Mouse (Mus musculus) thymus, adult 2 months (tissue): ENCODE data around the gene Akap13. TPM values are rescaled to one million over a fixed set of nuclear protein-coding genes. Genes with fewer than 3 reads are reported as not detected.

Source experiments
- DNase-seq: peaks from one replicate; pipeline ENCODE4 v3.0.0; 2021
- H3K27ac ChIP-seq: fragments of 200-500 bp; 2 replicates; pipeline ENCODE4 v1.5.1; 2012; ENCODE audit warnings: low read length, control low read depth; ENCODE audit not compliant: control insufficient read depth, insufficient read depth
- H3K27me3 ChIP-seq: fragments of 200-500 bp; 2 replicates; pipeline ENCODE4 v1.6.1; 2012; ENCODE audit warnings: mild to moderate bottlenecking, low read length, moderate library complexity, mixed read lengths; ENCODE audit not compliant: control insufficient read depth, insufficient read depth
- H3K36me3 ChIP-seq: fragments of 200-500 bp; 2 replicates; pipeline ENCODE4 v1.6.1; 2012; ENCODE audit warnings: mild to moderate bottlenecking, low read length, moderate library complexity; ENCODE audit not compliant: control insufficient read depth, insufficient read depth
- H3K4me1 ChIP-seq: fragments of 200-500 bp; replicated peaks from 2 replicates; pipeline ENCODE4 v1.6.1; 2012; ENCODE audit warnings: low read length; ENCODE audit not compliant: control insufficient read depth, insufficient read depth
- H3K4me3 ChIP-seq: fragments of 200-500 bp; 2 replicates; pipeline ENCODE4 v1.5.1; 2012; ENCODE audit warnings: mild to moderate bottlenecking, low read length, control low read depth, moderate library complexity; ENCODE audit not compliant: control insufficient read depth, insufficient read depth
- CTCF ChIP-seq: fragments of 200-500 bp; IDR thresholded peaks from 2 replicates; pipeline ENCODE4 v1.5.1; 2012; ENCODE audit warnings: mild to moderate bottlenecking, control low read depth, low read length, moderate library complexity, borderline replicate concordance; ENCODE audit not compliant: control insufficient read depth, poor library complexity, insufficient read depth; ENCODE audit errors: extremely low read depth
- POLR2A ChIP-seq: fragments of 200-500 bp; IDR thresholded peaks from 2 replicates; pipeline ENCODE4 v1.6.1; 2012; ENCODE audit warnings: mild to moderate bottlenecking, low read length, control low read depth, moderate library complexity; ENCODE audit not compliant: control insufficient read depth, poor library complexity, insufficient read depth; ENCODE audit errors: extremely low read depth
- WGBS: fragments of 180-500 bp; shearing (Covaris S2); methylation state at CpG from one replicate; pipeline ENCODE4 v1.1.7; 2018; 5-methylcytosine and 5-hydroxymethylcytosine counted together
- polyA plus RNA-seq: library from polyadenylated mRNA; depleted of rRNA; stranded (reverse); fragments of >200 nt; gene quantifications from 2 replicates; pipeline ENCODE4 v1.2.3, GENCODE M21; 2012

Akap13 gene
- polyA plus RNA-seq, 1 experiment = 47.8 TPM

- peak overlapping the region; percentile 98 for H3K27ac ChIP-seq
- peaks cover 15% of the 10 kb centered on the region for H3K4me1 ChIP-seq
- TF ChIP-seq POLR2A = no peak
- TF ChIP-seq CTCF = no peak
- H3K27me3 ChIP-seq = no peaks in the 10 kb centered on the region
- DNase-seq = peak; percentile 13
- no peak overlapping the region for H3K4me3 ChIP-seq
- 6% methylated on average over 9 of the region's 9 CpGs for WGBS
- H3K36me3 ChIP-seq = no peaks in the 10 kb centered on the region; the same call in 1 of the 2 replicates
These were observed 119.9 kb downstream of the Akap13 start for GRCm38 (mm10) chr7:75575120-75575649.

GRCm38 (mm10) chr7:75575800-75576585, 120.7 kb downstream of the Akap13 start:
- Histone ChIP-seq H3K4me1 (peaks cover 15% of the 10 kb centered on the region), H3K4me3 (no peak overlapping the region), H3K27me3 (no peaks in the 10 kb centered on the region), H3K27ac (no peak overlapping the region; the same call in 1 of the 2 replicates), H3K36me3 (no peaks in the 10 kb centered on the region)
- DNase-seq = no peak
- TF ChIP-seq POLR2A = no peak
- TF ChIP-seq CTCF = no peak
- WGBS = 94% methylated on average over 1 of the region's 1 CpGs

GRCm38 (mm10) chr7:75576851-75577250, 121.5 kb downstream of the Akap13 start:
- Histone ChIP-seq H3K36me3 (no peaks in the 10 kb centered on the region), H3K27ac (no peak overlapping the region), H3K4me1 (peaks cover 14% of the 10 kb centered on the region), H3K4me3 (no peak overlapping the region), H3K27me3 (no peaks in the 10 kb centered on the region)
- DNase-seq = no peak
- WGBS = 90% methylated on average over 2 of the region's 2 CpGs
- no peak for TF ChIP-seq POLR2A
- TF ChIP-seq CTCF = no peak

- Histone ChIP-seq H3K4me1 (peaks cover 19% of the 10 kb centered on the region), H3K27me3 (no peaks in the 10 kb centered on the region), H3K36me3 (no peaks in the 10 kb centered on the region), H3K27ac (no peak overlapping the region), H3K4me3 (no peak overlapping the region)
- peak; percentile 1 for DNase-seq
- WGBS = 86% methylated on average over 6 of the region's 6 CpGs
- no peak for TF ChIP-seq POLR2A
- no peak for TF ChIP-seq CTCF
These were observed 122.0 kb downstream of the Akap13 start for GRCm38 (mm10) chr7:75577353-75577752.

GRCm38 (mm10) chr7:75578647-75579046, 123.3 kb downstream of the Akap13 start:
- WGBS = 28% methylated on average over 4 of the region's 4 CpGs
- H3K27ac ChIP-seq = no peak overlapping the region
- peak; percentile 60 for DNase-seq

GRCm38 (mm10) chr7:75582091-75582490, 126.8 kb downstream of the Akap13 start:
- Histone ChIP-seq H3K27ac (peak overlapping the region; percentile 26), H3K4me1 (peaks cover 29% of the 10 kb centered on the region), H3K27me3 (no peaks in the 10 kb centered on the region), H3K36me3 (no peaks in the 10 kb centered on the region), H3K4me3 (no peak overlapping the region)
- TF ChIP-seq CTCF (no peak), POLR2A (no peak)
- WGBS = 9% methylated on average over 4 of the region's 4 CpGs
- DNase-seq = peak; percentile 4

More at GRCm38 (mm10) chr7:75578647-75579046, 123.3 kb downstream of the Akap13 start:
- no peaks in the 10 kb centered on the region for H3K27me3 ChIP-seq
- TF ChIP-seq CTCF = no peak
- TF ChIP-seq POLR2A = no peak
- no peak overlapping the region for H3K4me3 ChIP-seq
- peaks cover 27% of the 10 kb centered on the region for H3K4me1 ChIP-seq
- H3K36me3 ChIP-seq = no peaks in the 10 kb centered on the region
